Mouse (Mus musculus) cerebellum, adult 11 months (tissue): ENCODE results near the gene Vmn2r88.
"Not testable (repeated sequence)": the region's sequence is repeated elsewhere in the genome, so short reads cannot be mapped to it uniquely, and the experiment has no call there.

Experiments used
- DNase-seq: peaks from one replicate; pipeline ENCODE4 v3.0.0; 2022

Gene Vmn2r88

GRCm38 (mm10) chr14:51410520-51410919, at the start of gene Vmn2r88:
Gene Vmn2r88 (plus strand): TSS chr14:51410820.
- no peak for DNase-seq

DNA sequence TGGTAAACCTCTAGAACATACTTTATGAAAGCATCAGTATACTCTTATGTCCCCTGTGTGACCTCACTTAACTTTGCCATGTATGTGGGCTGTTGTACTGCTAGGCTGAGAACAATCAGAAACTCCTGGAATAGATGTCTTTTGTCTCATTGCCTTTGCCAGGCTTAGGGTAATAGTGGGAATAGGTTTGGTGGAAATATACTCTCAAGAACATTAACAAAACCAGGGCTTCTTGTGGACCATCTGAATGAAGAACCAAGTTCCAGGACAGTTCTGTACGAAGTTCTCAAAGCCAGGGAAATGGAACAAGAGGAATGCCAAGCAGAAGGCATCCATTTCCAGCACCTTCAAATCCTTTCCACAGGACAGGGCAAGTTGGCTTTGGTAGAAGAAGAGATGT, 49.2 kb upstream of the Vmn2r88 start, which contains the start of gene Gm7247:
Gene Gm7247, plus strand, starts transcription at position 301 of the 400 bp plus-strand sequence.
- DNase-seq: no peak

- DNase-seq: no peak
Measured at GRCm38 (mm10) chr14:51382805-51383204, 27.8 kb upstream of the Vmn2r88 start.

GRCm38 (mm10) chr14:51384351-51384750, 26.3 kb upstream of the Vmn2r88 start:
- no peak for DNase-seq

GRCm38 (mm10) chr14:51385741-51386140, 24.9 kb upstream of the Vmn2r88 start:
- DNase-seq: no peak

DNA sequence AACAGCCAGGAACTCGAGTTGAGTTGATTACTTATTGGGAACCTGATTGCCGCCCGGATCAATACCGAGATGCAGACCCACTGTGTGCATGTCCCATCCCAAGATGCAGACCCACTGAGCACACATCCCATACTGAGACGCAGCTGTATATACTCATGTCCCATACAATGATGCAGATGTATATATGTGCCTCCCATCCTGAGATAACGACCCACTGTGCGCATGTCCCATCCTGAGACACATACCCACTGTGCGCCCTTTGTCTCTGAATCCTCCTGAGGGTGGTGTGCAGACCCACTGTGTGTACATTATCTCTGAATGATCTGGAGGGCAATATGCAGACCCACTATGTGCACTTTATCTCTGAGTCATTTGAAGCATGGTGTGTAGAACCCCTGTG, 22.9 kb upstream of the Vmn2r88 start:
- DNase-seq: no peak

DNA sequence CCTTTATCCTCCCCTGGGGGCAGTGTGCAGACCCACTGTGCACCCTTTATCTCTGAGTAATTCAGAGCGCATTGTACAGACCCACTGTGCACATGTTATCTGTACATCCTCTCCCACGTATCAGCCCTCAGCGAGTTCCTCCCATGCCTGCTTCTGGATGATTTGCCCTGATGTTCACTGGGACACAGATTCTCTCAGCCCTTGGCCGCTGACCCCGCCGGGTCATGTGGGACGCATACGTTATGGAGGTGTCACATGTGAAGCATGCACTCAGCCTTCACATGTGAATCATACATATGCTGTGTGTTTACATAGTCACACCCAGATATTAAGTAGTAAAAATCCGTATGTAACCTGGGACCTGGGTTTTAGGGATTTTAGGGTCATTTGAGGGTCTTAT, 22.4 kb upstream of the Vmn2r88 start:
- no peak for DNase-seq

- no peak for DNase-seq
Measured at GRCm38 (mm10) chr14:51423885-51424284, 13.3 kb downstream of the Vmn2r88 start.

- DNase-seq: not testable (repeated sequence)
Measured at GRCm38 (mm10) chr14:51430138-51430537, 19.5 kb downstream of the Vmn2r88 start.

DNA sequence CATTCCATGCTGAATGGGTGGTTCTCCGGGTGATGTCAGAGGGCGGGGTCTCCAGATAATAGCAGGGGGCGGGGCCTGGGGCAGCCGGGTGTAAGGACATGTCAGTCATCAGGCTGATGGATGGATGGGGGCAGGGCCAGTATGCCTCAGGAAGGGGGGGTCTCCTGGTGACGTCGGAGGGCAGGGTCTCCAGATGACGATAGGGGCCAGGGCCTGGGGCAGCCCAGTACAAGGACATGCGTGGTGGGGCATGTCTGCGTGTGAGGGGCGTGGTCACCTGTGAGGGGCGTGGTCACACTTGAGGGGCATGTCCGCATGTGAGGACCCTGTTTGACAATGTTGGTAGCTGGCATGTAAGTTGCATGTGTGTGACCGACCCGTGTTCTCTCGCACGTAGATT, 23.9 kb downstream of the Vmn2r88 start:
- DNase-seq: no peak

DNA sequence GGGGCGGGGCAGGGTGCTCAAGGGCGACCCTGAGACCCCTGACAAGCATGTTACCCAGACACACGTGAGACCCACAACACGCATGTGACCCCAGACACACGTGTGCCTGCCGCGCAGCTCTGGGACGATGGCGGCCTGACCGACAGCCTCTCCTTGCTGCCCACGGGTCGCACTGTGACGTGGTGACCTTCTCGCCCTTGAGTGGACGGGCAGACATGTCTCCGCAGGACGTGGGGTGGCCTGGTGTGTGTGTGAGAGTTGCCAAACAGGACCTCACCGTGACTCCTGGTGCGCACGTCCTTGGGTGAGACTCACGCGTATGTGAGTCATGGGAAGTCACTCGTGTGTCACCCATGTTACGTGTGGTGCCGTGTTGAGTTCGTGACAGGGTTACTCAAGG, 24.4 kb downstream of the Vmn2r88 start:
- no peak for DNase-seq

- DNase-seq: no peak
Measured at GRCm38 (mm10) chr14:51438955-51439354, 28.3 kb downstream of the Vmn2r88 start.

GRCm38 (mm10) chr14:51451557-51451956, 40.9 kb downstream of the Vmn2r88 start, which contains the start of gene Vmn2r89:
Gene Vmn2r89 (plus strand): TSS chr14:51451857.
- not testable (repeated sequence) for DNase-seq
